Mouse (Mus musculus) neural tube, embryonic 12.5 days (tissue): Measurements from ENCODE around the gene Abcf2. TPM values are rescaled to one million over a fixed set of nuclear protein-coding genes. Genes with fewer than 3 reads are reported as not detected.
"Not testable (repeated sequence)": the region's sequence is repeated elsewhere in the genome, so short reads cannot be mapped to it uniquely, and the experiment has no call there.

Experiments
- ATAC-seq: fragments of 200-750 bp; cut with Nextera tagmentation; 2 replicates; pipeline ENCODE4 v1.8.0; 2017; ENCODE audit warnings: low read depth, mild to moderate bottlenecking, moderate TSS enrichment, moderate library complexity; ENCODE audit not compliant: low FRiP score
- H3K27ac ChIP-seq: fragments of 300-500 bp; sonication (generic); 2 replicates; pipeline ENCODE4 v1.5.1; 2016
- H3K27me3 ChIP-seq: fragments of 300-500 bp; sonication (generic); replicated peaks from 2 replicates; pipeline ENCODE4 v1.6.1; 2016; ENCODE audit warnings: mild to moderate bottlenecking
- H3K36me3 ChIP-seq: fragments of 300-500 bp; sonication (generic); 2 replicates; pipeline ENCODE4 v1.6.1; 2016; ENCODE audit warnings: mild to moderate bottlenecking
- H3K4me1 ChIP-seq: fragments of 300-500 bp; sonication (generic); 2 replicates; pipeline ENCODE4 v1.6.1; 2016
- H3K4me2 ChIP-seq: fragments of 300-500 bp; sonication (generic); replicated peaks from 2 replicates; pipeline ENCODE4 v1.6.1; 2016; ENCODE audit warnings: mild to moderate bottlenecking
- H3K4me3 ChIP-seq: fragments of 300-500 bp; sonication (generic); 2 replicates; pipeline ENCODE4 v1.5.1; 2016
- H3K9ac ChIP-seq: fragments of 300-500 bp; sonication (generic); 2 replicates; pipeline ENCODE4 v1.6.1; 2016; ENCODE audit warnings: mild to moderate bottlenecking
- H3K9me3 ChIP-seq: fragments of 300-500 bp; sonication (generic); 2 replicates; pipeline ENCODE4 v1.6.1; 2016; ENCODE audit warnings: mild to moderate bottlenecking
- whole genome bisulfite sequencing: fragments of 180-500 bp; shearing (Covaris S2); methylation state at CpG from one replicate; pipeline ENCODE4 v1.1.7; 2016; 5-methylcytosine and 5-hydroxymethylcytosine counted together
- polyA plus RNA-seq: library from polyadenylated mRNA; unstranded; fragments of >200 nt; fragmentation: Nextera tagmentation; extraction: Ambion mirVana; gene quantifications from 2 replicates; pipeline ENCODE4 v1.2.1, GENCODE M21; 2016

The Abcf2 gene
- polyA plus RNA-seq, 1 experiment from 2014 or later = 123 TPM

DNA sequence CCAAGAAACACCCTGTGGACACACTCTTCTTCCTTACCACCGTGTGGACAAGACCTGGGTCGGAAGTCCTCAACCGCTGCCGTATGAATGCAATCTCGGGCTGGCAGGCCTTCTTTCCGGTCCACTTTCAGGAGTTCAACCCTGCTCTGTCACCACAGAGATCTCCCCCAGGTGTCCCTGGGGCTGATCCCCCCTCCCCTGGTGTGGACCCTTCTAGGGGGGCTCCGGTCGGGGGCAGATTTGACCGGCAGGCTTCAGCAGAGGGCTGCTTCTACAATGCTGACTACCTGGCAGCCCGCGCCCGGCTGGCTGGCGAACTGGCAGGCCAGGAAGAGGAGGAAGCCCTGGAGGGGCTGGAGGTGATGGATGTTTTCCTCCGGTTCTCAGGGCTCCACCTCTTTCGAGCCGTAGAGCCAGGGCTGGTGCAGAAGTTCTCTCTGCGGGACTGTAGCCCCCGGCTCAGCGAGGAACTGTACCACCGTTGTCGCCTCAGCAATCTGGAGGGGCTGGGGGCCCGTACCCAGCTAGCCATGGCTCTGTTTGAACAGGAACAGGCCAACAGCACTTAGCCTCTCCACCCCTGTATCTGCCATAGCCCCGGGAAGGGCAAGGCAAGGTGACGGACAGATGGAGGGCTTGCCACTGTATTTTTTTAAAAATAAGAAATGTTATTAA lies 14.7 kb upstream of the Abcf2 start:
- H3K4me1 ChIP-seq = peaks cover 46% of the 10 kb centered on the region
- peaks cover 63% of the 10 kb centered on the region for H3K36me3 ChIP-seq
- no peaks in the 10 kb centered on the region; the same call in 1 of the 2 replicates for H3K27me3 ChIP-seq
- no peak for ATAC-seq
- no peak overlapping the region for H3K4me3 ChIP-seq
- H3K9me3 ChIP-seq = no peaks in the 10 kb centered on the region
- peak overlapping the region; percentile 35; the same call in 1 of the 2 replicates for H3K9ac ChIP-seq
- WGBS = 60% methylated on average over 24 of the region's 24 CpGs
- no peak overlapping the region for H3K27ac ChIP-seq
- peak overlapping the region; percentile 17; the same call in 1 of the 2 replicates for H3K4me2 ChIP-seq

GRCm38 (mm10) chr5:24591268-24591721 lies 14.0 kb upstream of the Abcf2 start:
- H3K9me3 ChIP-seq = no peaks in the 10 kb centered on the region
- no peak overlapping the region for H3K27ac ChIP-seq
- H3K36me3 ChIP-seq = peaks cover 63% of the 10 kb centered on the region
- no peak overlapping the region for H3K9ac ChIP-seq
- no peak overlapping the region for H3K4me3 ChIP-seq
- no peaks in the 10 kb centered on the region; the same call in 1 of the 2 replicates for H3K27me3 ChIP-seq
- H3K4me1 ChIP-seq = peaks cover 40% of the 10 kb centered on the region
- H3K4me2 ChIP-seq = peak overlapping the region; percentile 17
- no peak for ATAC-seq
- WGBS = 17% methylated on average over 23 of the region's 23 CpGs

DNA sequence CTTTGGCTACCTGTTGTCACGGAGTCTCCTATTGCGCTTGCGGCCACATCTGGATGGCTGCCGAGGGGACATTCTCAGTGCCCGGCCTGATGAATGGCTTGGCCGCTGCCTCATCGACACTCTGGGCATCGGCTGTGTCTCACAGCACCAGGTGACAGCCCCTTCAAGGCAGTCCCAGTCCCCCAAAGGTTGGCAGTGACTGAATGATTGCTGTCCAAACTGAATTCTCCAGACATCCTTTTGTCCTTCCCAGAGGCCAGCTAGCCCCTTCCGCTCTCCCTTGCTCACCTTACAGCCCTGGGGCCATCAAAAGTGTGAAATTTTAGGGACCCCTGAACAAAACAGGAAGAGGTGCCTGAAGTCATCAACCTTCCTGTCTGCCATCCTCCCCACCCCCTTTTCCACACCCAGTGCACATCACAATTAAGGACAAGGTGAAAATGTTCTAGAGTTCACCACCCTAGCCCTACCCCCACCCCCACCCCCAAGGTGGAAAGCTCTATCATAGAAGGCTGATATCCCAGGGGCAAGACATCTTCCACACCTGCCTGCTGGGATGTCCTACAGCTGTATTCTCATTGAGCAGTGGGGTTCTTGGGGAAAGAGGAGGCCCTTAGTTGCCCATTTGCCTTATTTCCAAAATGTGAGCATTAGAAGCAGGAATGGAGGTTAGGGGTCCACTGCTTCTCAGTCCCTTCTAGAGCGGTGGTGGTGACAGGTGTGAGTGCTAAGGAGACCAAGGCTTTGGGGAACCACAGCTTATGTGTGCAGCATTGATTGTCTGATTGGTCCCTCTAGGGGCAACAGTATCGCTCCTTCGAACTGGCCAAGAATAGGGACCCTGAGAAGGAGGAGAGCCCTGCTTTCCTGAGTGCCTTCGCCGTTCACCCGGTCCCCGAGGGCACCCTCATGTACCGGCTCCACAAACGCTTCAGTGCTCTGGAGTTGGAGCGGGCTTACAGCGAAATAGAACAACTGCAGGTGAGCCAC lies 12.5 kb upstream of the Abcf2 start:
- Histone ChIP-seq H3K27me3 (no peaks in the 10 kb centered on the region; the same call in 1 of the 2 replicates), H3K27ac (no peak overlapping the region), H3K4me2 (no peak overlapping the region), H3K9me3 (no peaks in the 10 kb centered on the region), H3K4me1 (peaks cover 30% of the 10 kb centered on the region), H3K36me3 (peaks cover 55% of the 10 kb centered on the region), H3K9ac (no peak overlapping the region), H3K4me3 (no peak overlapping the region)
- ATAC-seq = no peak
- 87% methylated on average over 20 of the region's 20 CpGs for WGBS

- ATAC-seq = peak; percentile 42; the same call in 1 of the 2 replicates
- H3K4me2 ChIP-seq = peak overlapping the region; percentile 89
- peaks cover 29% of the 10 kb centered on the region for H3K4me1 ChIP-seq
- 41% methylated on average over 4 of the region's 4 CpGs for WGBS
- peak overlapping the region; percentile 83 for H3K4me3 ChIP-seq
- H3K27me3 ChIP-seq = no peaks in the 10 kb centered on the region; the same call in 1 of the 2 replicates
- H3K27ac ChIP-seq = no peak overlapping the region
- H3K9me3 ChIP-seq = no peaks in the 10 kb centered on the region
- H3K9ac ChIP-seq = peak overlapping the region; percentile 87
- peaks cover 29% of the 10 kb centered on the region for H3K36me3 ChIP-seq
Observed at GRCm38 (mm10) chr5:24587200-24587577, 9.9 kb upstream of the Abcf2 start.

- under 1% methylated on average over 43 of the region's 43 CpGs for WGBS
- Histone ChIP-seq H3K4me1 (peaks cover 29% of the 10 kb centered on the region), H3K9me3 (no peaks in the 10 kb centered on the region), H3K9ac (peak within 1 kb of the TSS; percentile 87), H3K4me2 (peak within 1 kb of the TSS; percentile 89), H3K27me3 (no peaks in the 10 kb centered on the region), H3K36me3 (peaks cover 24% of the 10 kb centered on the region), H3K4me3 (peak within 1 kb of the TSS; percentile 83), H3K27ac (peak within 1 kb of the TSS; percentile 47; the same call in 1 of the 2 replicates)
- peak; percentile 90 for ATAC-seq
Observed at GRCm38 (mm10) chr5:24586547-24587199, 9.4 kb upstream of the Abcf2 start, which contains the start of gene Chpf2. Gene Chpf2, plus strand, starts transcription at chr5:24586741.

DNA sequence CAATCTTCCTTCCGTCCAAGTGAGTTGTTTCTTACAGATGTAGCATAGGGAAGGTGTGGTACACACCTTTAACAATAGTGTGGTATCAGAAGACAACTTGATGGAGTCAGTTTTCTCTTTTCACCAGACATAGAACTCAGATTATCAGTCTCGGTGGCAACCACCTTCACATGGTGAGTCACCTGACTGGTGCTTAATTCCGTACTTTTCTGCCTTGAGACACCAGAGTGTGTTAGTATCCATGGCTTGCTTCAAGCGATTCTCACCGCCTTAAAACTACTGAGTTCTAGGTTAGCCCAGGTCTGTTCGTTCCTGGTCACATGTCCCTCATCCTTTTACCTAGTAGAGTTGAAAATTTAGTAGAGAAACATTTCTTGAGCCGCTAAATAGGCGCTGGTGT lies 8.8 kb upstream of the Abcf2 start:
- Histone ChIP-seq H3K36me3 (peaks cover 18% of the 10 kb centered on the region; the same call in 1 of the 2 replicates), H3K4me2 (peak overlapping the region; percentile 89), H3K4me1 (peaks cover 23% of the 10 kb centered on the region), H3K9me3 (no peaks in the 10 kb centered on the region), H3K27ac (no peak overlapping the region), H3K4me3 (peak overlapping the region; percentile 83), H3K9ac (peak overlapping the region; percentile 87), H3K27me3 (no peaks in the 10 kb centered on the region)
- peak; percentile 19; the same call in 1 of the 2 replicates for ATAC-seq
- WGBS = 10% methylated on average over 8 of the region's 8 CpGs

GRCm38 (mm10) chr5:24578109-24578963 lies 1.1 kb upstream of the Abcf2 start:
- Histone ChIP-seq H3K4me2 (peak overlapping the region; percentile 87), H3K36me3 (peaks cover 20% of the 10 kb centered on the region), H3K9ac (peak overlapping the region; percentile 51; the same call in 1 of the 2 replicates), H3K27ac (no peak overlapping the region), H3K9me3 (no peaks in the 10 kb centered on the region), H3K4me1 (peaks cover 16% of the 10 kb centered on the region), H3K27me3 (no peaks in the 10 kb centered on the region), H3K4me3 (peak overlapping the region; percentile 69)
- 0 out of 2 replicates have a peak, but pooled peaks have one; percentile 1 for ATAC-seq
- 76% methylated on average over 6 of the region's 6 CpGs for WGBS

GRCm38 (mm10) chr5:24576801-24577182 lies 475 bp downstream of the Abcf2 start:
- Histone ChIP-seq H3K4me3 (peak overlapping the region; percentile 69), H3K9ac (peak overlapping the region; percentile 78), H3K27me3 (no peaks in the 10 kb centered on the region), H3K4me1 (peaks cover 16% of the 10 kb centered on the region), H3K4me2 (peak overlapping the region; percentile 87), H3K9me3 (no peaks in the 10 kb centered on the region), H3K27ac (no peak overlapping the region), H3K36me3 (peaks cover 35% of the 10 kb centered on the region)
- ATAC-seq = peak; percentile 57
- WGBS = under 1% methylated on average over 32 of the region's 32 CpGs

DNA sequence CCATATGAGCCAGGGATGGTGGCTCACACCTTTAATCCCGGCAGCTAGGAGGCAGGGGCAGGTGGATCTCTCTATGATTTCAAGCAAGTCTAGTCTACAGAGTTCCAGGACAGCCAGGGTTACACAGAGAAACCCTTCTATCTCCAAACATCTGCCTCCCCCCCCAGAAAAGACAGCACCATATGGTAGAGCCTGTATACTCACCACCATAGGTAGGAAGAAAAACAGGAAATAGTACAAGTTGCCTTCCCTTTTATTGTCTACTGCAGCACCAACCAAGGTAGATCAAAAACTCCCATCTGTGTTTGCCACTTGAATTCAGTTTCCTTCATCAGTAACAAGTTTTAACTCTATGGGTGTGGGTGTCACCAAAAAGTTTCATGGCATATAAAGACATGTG lies 1.3 kb downstream of the Abcf2 start:
- H3K27ac ChIP-seq = no peak overlapping the region
- H3K4me1 ChIP-seq = peaks cover 16% of the 10 kb centered on the region
- no peak for ATAC-seq
- WGBS = 92% methylated on average over 1 of the region's 1 CpGs
- H3K27me3 ChIP-seq = no peaks in the 10 kb centered on the region
- H3K9ac ChIP-seq = no peak overlapping the region
- peaks cover 43% of the 10 kb centered on the region for H3K36me3 ChIP-seq
- peak overlapping the region; percentile 87 for H3K4me2 ChIP-seq
- H3K9me3 ChIP-seq = no peaks in the 10 kb centered on the region
- 0 out of 2 replicates have a peak overlapping the region, but pooled peaks have one; percentile 69 for H3K4me3 ChIP-seq

DNA sequence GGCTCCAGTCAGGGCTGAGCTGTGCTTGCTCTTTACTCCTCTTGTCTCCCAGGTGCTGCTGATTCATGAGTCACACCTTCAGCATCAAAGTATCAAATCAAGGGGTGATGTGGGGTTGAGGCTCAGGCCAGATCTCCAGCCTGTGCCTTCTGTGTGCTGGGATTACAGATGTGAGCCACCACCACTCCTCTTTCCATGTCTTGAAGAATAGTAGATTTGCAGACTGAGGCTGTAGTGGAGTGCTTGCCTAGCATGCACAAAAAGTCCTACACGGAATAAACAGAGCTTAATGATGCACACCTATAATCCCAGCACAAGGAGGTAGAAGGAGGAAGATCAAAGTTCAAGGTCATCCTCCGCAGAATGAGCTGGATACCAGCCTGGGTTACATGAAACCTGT lies 20.6 kb downstream of the Abcf2 start, which contains the start of gene 4931409K22Rik:
TSS of gene 4931409K22Rik (minus strand) at position 101 of the 400 bp plus-strand sequence.
- H3K4me2 ChIP-seq = no peak within 1 kb of the TSS
- no peaks in the 10 kb centered on the region for H3K36me3 ChIP-seq
- no peak within 1 kb of the TSS for H3K9ac ChIP-seq
- no peak within 1 kb of the TSS for H3K27ac ChIP-seq
- no peak for ATAC-seq
- peaks cover 4% of the 10 kb centered on the region; the same call in 1 of the 2 replicates for H3K9me3 ChIP-seq
- 0 out of 2 replicates have a peak, but pooled peaks cover 3% of the 10 kb centered on the region for H3K27me3 ChIP-seq
- 85% methylated on average over 2 of the region's 2 CpGs for WGBS
- H3K4me1 ChIP-seq = peaks cover 1% of the 10 kb centered on the region; the same call in 1 of the 2 replicates
- no peak within 1 kb of the TSS for H3K4me3 ChIP-seq

- not testable (repeated sequence) for H3K4me2 ChIP-seq, H3K4me3 ChIP-seq, H3K27ac ChIP-seq, H3K27me3 ChIP-seq, ATAC-seq, H3K9me3 ChIP-seq, H3K36me3 ChIP-seq, H3K9ac ChIP-seq
- H3K4me1 ChIP-seq = peaks cover 14% of the 10 kb centered on the region
- 93% methylated on average over 7 of the region's 7 CpGs for WGBS
Observed at GRCm38 (mm10) chr5:24555335-24555734, 21.9 kb downstream of the Abcf2 start.
